Mouse (Mus musculus) limb, embryonic 11.5 days (tissue): Measurements from ENCODE around the gene Vwf. TPM values are rescaled to one million over a fixed set of nuclear protein-coding genes. Genes with fewer than 3 reads are reported as not detected.

Experiments
- ATAC-seq: fragments of 200-750 bp; cut with Nextera tagmentation; 2 replicates; pipeline ENCODE4 v1.8.0; 2017; ENCODE audit warnings: low read depth; ENCODE audit not compliant: insufficient number of reproducible peaks, low FRiP score, low TSS enrichment
- DNase-seq: peaks from one replicate; pipeline ENCODE4 v3.0.0-alpha.2; 2015; ENCODE audit warnings: low spot score
- H3K27ac ChIP-seq: fragments of 300-500 bp; sonication (generic); replicated peaks from 2 replicates; pipeline ENCODE4 v1.5.1; 2014; ENCODE audit warnings: low read depth, mild to moderate bottlenecking, low read length
- H3K27me3 ChIP-seq: fragments of 300-500 bp; sonication (generic); 2 replicates; pipeline ENCODE4 v1.6.1; 2014; ENCODE audit warnings: mild to moderate bottlenecking, low read length, mixed read lengths; ENCODE audit not compliant: control insufficient read depth, insufficient read depth
- H3K36me3 ChIP-seq: fragments of 300-500 bp; sonication (generic); 2 replicates; pipeline ENCODE4 v1.6.1; 2014; ENCODE audit warnings: mild to moderate bottlenecking, low read length, moderate library complexity, mixed read lengths; ENCODE audit not compliant: control insufficient read depth, insufficient read depth
- H3K4me1 ChIP-seq: fragments of 300-500 bp; sonication (generic); 2 replicates; pipeline ENCODE4 v1.6.1; 2014; ENCODE audit warnings: low read length, mixed read lengths; ENCODE audit not compliant: control insufficient read depth, insufficient read depth
- H3K4me2 ChIP-seq: fragments of 300-500 bp; sonication (generic); 2 replicates; pipeline ENCODE4 v1.6.1; 2014; ENCODE audit warnings: low read depth, mild to moderate bottlenecking, moderate library complexity; ENCODE audit not compliant: severe bottlenecking
- H3K4me3 ChIP-seq: fragments of 300-500 bp; sonication (generic); 2 replicates; pipeline ENCODE4 v1.5.1; 2014; ENCODE audit warnings: low read depth, low read length
- H3K9ac ChIP-seq: fragments of 300-500 bp; sonication (generic); 2 replicates; pipeline ENCODE4 v1.6.1; 2014; ENCODE audit warnings: mild to moderate bottlenecking, low read length
- H3K9me3 ChIP-seq: fragments of 300-500 bp; sonication (generic); 2 replicates; pipeline ENCODE4 v1.6.1; 2016; ENCODE audit warnings: low read length; ENCODE audit not compliant: control insufficient read depth
- WGBS: fragments of 180-500 bp; shearing (Covaris S2); extraction: QIAGEN DNeasy Blood & Tissue Kit; methylation state at CpG from one replicate; pipeline ENCODE4 v1.1.7; 2014; 5-methylcytosine and 5-hydroxymethylcytosine counted together
- polyA plus RNA-seq: library from polyadenylated mRNA; unstranded; fragments of >200 nt; fragmentation: Nextera tagmentation; extraction: Ambion mirVana; gene quantifications from 2 replicates; pipeline ENCODE4 v1.2.1, GENCODE M21; 2014

Vwf gene
- polyA plus RNA-seq, 1 experiment from 2014 or later, result 6.1 TPM

- H3K4me2 ChIP-seq, result no peak overlapping the region
- no peak overlapping the region for H3K9ac ChIP-seq
- no peak overlapping the region for H3K27ac ChIP-seq
- H3K9me3 ChIP-seq, result no peaks in the 10 kb centered on the region
- ATAC-seq (no peak), DNase-seq (no peak)
- no peaks in the 10 kb centered on the region for H3K4me1 ChIP-seq
- 84% methylated on average over 3 of the region's 3 CpGs for WGBS
- no peaks in the 10 kb centered on the region for H3K27me3 ChIP-seq
- no peaks in the 10 kb centered on the region for H3K36me3 ChIP-seq
- no peak overlapping the region for H3K4me3 ChIP-seq
These were observed 125.3 kb downstream of the Vwf start for GRCm38 (mm10) chr6:125671835-125672234.

GRCm38 (mm10) chr6:125678492-125678891 is 131.9 kb downstream of the Vwf start:
- no peak overlapping the region for H3K9ac ChIP-seq
- H3K4me3 ChIP-seq, result no peak overlapping the region
- H3K27ac ChIP-seq, result no peak overlapping the region
- H3K36me3 ChIP-seq, result no peaks in the 10 kb centered on the region
- ATAC-seq (no peak), DNase-seq (no peak)
- H3K4me2 ChIP-seq, result no peak overlapping the region
- H3K27me3 ChIP-seq, result no peaks in the 10 kb centered on the region
- H3K4me1 ChIP-seq, result peaks cover 2% of the 10 kb centered on the region; the same call in 1 of the 2 replicates
- no peaks in the 10 kb centered on the region for H3K9me3 ChIP-seq
- WGBS, result 86% methylated on average over 1 of the region's 1 CpGs

- 56% methylated on average over 11 of the region's 11 CpGs for WGBS
- DNase-seq, result no peak
- no peaks in the 10 kb centered on the region for H3K27me3 ChIP-seq
- H3K9me3 ChIP-seq, result no peaks in the 10 kb centered on the region
- H3K27ac ChIP-seq, result no peak overlapping the region
- no peak overlapping the region for H3K4me2 ChIP-seq
- H3K4me1 ChIP-seq, result peaks cover 2% of the 10 kb centered on the region; the same call in 1 of the 2 replicates
- H3K9ac ChIP-seq, result no peak overlapping the region
- ATAC-seq, result no peak
- H3K4me3 ChIP-seq, result no peak overlapping the region
- H3K36me3 ChIP-seq, result no peaks in the 10 kb centered on the region
These were observed 134.0 kb downstream of the Vwf start for GRCm38 (mm10) chr6:125680613-125681012.

- Histone ChIP-seq H3K27ac (no peak overlapping the region), H3K4me1 (peaks cover 5% of the 10 kb centered on the region; the same call in 1 of the 2 replicates), H3K36me3 (no peaks in the 10 kb centered on the region), H3K4me3 (no peak overlapping the region), H3K9ac (no peak overlapping the region), H3K4me2 (no peak overlapping the region), H3K27me3 (no peaks in the 10 kb centered on the region), H3K9me3 (no peaks in the 10 kb centered on the region)
- DNase-seq (no peak), ATAC-seq (no peak)
These were observed 138.8 kb downstream of the Vwf start for GRCm38 (mm10) chr6:125685420-125685819.

- Histone ChIP-seq H3K36me3 (no peaks in the 10 kb centered on the region), H3K4me1 (peaks cover 6% of the 10 kb centered on the region; the same call in 1 of the 2 replicates), H3K9me3 (no peaks in the 10 kb centered on the region), H3K9ac (no peak overlapping the region), H3K27me3 (no peaks in the 10 kb centered on the region), H3K4me2 (no peak overlapping the region), H3K4me3 (no peak overlapping the region), H3K27ac (no peak overlapping the region)
- 41% methylated on average over 1 of the region's 1 CpGs for WGBS
- no peak for DNase-seq
- ATAC-seq, result no peak
These were observed 141.4 kb downstream of the Vwf start for GRCm38 (mm10) chr6:125687986-125688385.

- no peak for ATAC-seq
- under 1% methylated on average over 20 of the region's 20 CpGs for whole genome bisulfite sequencing
- peak; percentile 36 for DNase-seq
- H3K27me3 ChIP-seq, result no peaks in the 10 kb centered on the region
- no peaks in the 10 kb centered on the region for H3K9me3 ChIP-seq
- H3K27ac ChIP-seq, result no peak within 1 kb of the TSS
- peak within 1 kb of the TSS; percentile 50 for H3K9ac ChIP-seq
- H3K36me3 ChIP-seq, result no peaks in the 10 kb centered on the region
- H3K4me1 ChIP-seq, result peaks cover 6% of the 10 kb centered on the region; the same call in 1 of the 2 replicates
- no peak within 1 kb of the TSS; the same call in 1 of the 2 replicates for H3K4me3 ChIP-seq
- H3K4me2 ChIP-seq, result peak within 1 kb of the TSS; percentile 50
These were observed 143.6 kb downstream of the Vwf start, which contains the start of gene Ano2 for GRCm38 (mm10) chr6:125690057-125690703. Gene Ano2 (plus strand): TSS chr6:125690419.

GRCm38 (mm10) chr6:125701146-125701545 is 154.6 kb downstream of the Vwf start:
- WGBS, result 93% methylated on average over 2 of the region's 2 CpGs
- no peak overlapping the region for H3K27ac ChIP-seq
- H3K36me3 ChIP-seq, result no peaks in the 10 kb centered on the region
- no peaks in the 10 kb centered on the region for H3K9me3 ChIP-seq
- no peak overlapping the region for H3K4me3 ChIP-seq
- H3K9ac ChIP-seq, result no peak overlapping the region
- no peak overlapping the region for H3K4me2 ChIP-seq
- H3K27me3 ChIP-seq, result no peaks in the 10 kb centered on the region
- DNase-seq (no peak), ATAC-seq (no peak)
- H3K4me1 ChIP-seq, result no peaks in the 10 kb centered on the region

GRCm38 (mm10) chr6:125711261-125711660 is 164.7 kb downstream of the Vwf start:
- H3K4me1 ChIP-seq, result 0 out of 2 replicates have a peak, but pooled peaks cover 2% of the 10 kb centered on the region
- DNase-seq (no peak), ATAC-seq (no peak)
- H3K36me3 ChIP-seq, result no peaks in the 10 kb centered on the region
- no peak overlapping the region for H3K27ac ChIP-seq
- H3K27me3 ChIP-seq, result no peaks in the 10 kb centered on the region
- no peak overlapping the region for H3K9ac ChIP-seq
- H3K4me2 ChIP-seq, result no peak overlapping the region
- no peaks in the 10 kb centered on the region for H3K9me3 ChIP-seq
- WGBS, result 87% methylated on average over 16 of the region's 16 CpGs
- no peak overlapping the region for H3K4me3 ChIP-seq

- Histone ChIP-seq H3K4me3 (no peak overlapping the region), H3K27me3 (no peaks in the 10 kb centered on the region), H3K4me2 (no peak overlapping the region), H3K27ac (no peak overlapping the region), H3K9ac (no peak overlapping the region), H3K4me1 (no peaks in the 10 kb centered on the region), H3K9me3 (no peaks in the 10 kb centered on the region), H3K36me3 (no peaks in the 10 kb centered on the region)
- ATAC-seq, result no peak
- WGBS, result 79% methylated on average over 2 of the region's 2 CpGs
- DNase-seq, result no peak
These were observed 179.8 kb downstream of the Vwf start for GRCm38 (mm10) chr6:125726408-125726807.
